Mouse (Mus musculus) WW6 (cell line): Measurements from ENCODE around the gene Fhdc1.

Source experiments
- DNase-seq: peaks from one replicate; pipeline ENCODE4 v3.0.0-alpha.2; 2013; ENCODE audit warnings: low read depth, low spot score

Fhdc1 gene

GRCm38 (mm10) chr3:84474981-84475775 lies 5.1 kb downstream of the Fhdc1 start:
- DNase-seq: no peak

- no peak for DNase-seq
These were observed 5.8 kb downstream of the Fhdc1 start for GRCm38 (mm10) chr3:84474398-84474797.

GRCm38 (mm10) chr3:84472955-84473354 lies 7.3 kb downstream of the Fhdc1 start:
- no peak for DNase-seq

GRCm38 (mm10) chr3:84472527-84472926 lies 7.7 kb downstream of the Fhdc1 start:
- DNase-seq: no peak

GRCm38 (mm10) chr3:84471146-84471545 lies 9.1 kb downstream of the Fhdc1 start:
- no peak for DNase-seq

- DNase-seq: no peak
These were observed 12.1 kb downstream of the Fhdc1 start for GRCm38 (mm10) chr3:84468111-84468453.

- DNase-seq: no peak
These were observed 12.7 kb downstream of the Fhdc1 start for GRCm38 (mm10) chr3:84467419-84468110.

- no peak for DNase-seq
These were observed 14.3 kb downstream of the Fhdc1 start for GRCm38 (mm10) chr3:84465822-84466500.

- DNase-seq: no peak
These were observed 18.5 kb downstream of the Fhdc1 start for GRCm38 (mm10) chr3:84461687-84462086.

- DNase-seq: no peak
These were observed 19.3 kb downstream of the Fhdc1 start for GRCm38 (mm10) chr3:84460952-84461351.

GRCm38 (mm10) chr3:84460499-84460898 lies 19.7 kb downstream of the Fhdc1 start:
- DNase-seq: no peak

- no peak for DNase-seq
These were observed 24.4 kb downstream of the Fhdc1 start for GRCm38 (mm10) chr3:84455733-84456417.

- no peak for DNase-seq
These were observed 29.6 kb downstream of the Fhdc1 start for GRCm38 (mm10) chr3:84450651-84451050.

- no peak for DNase-seq
These were observed 31.2 kb downstream of the Fhdc1 start for GRCm38 (mm10) chr3:84449015-84449414.

GRCm38 (mm10) chr3:84447803-84448202 lies 32.4 kb downstream of the Fhdc1 start:
- DNase-seq: no peak

- peak; percentile 55 for DNase-seq
These were observed 34.4 kb downstream of the Fhdc1 start for GRCm38 (mm10) chr3:84445838-84446237.

- no peak for DNase-seq
These were observed 37.3 kb downstream of the Fhdc1 start for GRCm38 (mm10) chr3:84442890-84443289.

GRCm38 (mm10) chr3:84439431-84440210 lies 40.6 kb downstream of the Fhdc1 start:
- no peak for DNase-seq

- DNase-seq: no peak
These were observed 41.4 kb downstream of the Fhdc1 start for GRCm38 (mm10) chr3:84438840-84439239.

- DNase-seq: no peak
These were observed 42.1 kb downstream of the Fhdc1 start for GRCm38 (mm10) chr3:84438118-84438517.

- no peak for DNase-seq
These were observed 43.3 kb downstream of the Fhdc1 start for GRCm38 (mm10) chr3:84436947-84437346.
